Mouse (Mus musculus) heart, postnatal 10 days (tissue): ENCODE results near the gene Sgsm3. TPM values are rescaled to one million over a fixed set of nuclear protein-coding genes. Genes with fewer than 3 reads are reported as not detected.

ENCODE experiments used
- DNase-seq, 2 experiments: peaks; one replicate each; pipeline ENCODE4 v3.0.0; 2021
- intact Hi-C: fragments of 180-260 bp; cut with DNase I; formaldehyde crosslinking; loops from one replicate; pipeline ENCODE4 v1.15.1; 2025
- total RNA-seq, 2 experiments: library from RNA; stranded (reverse); gene quantifications; 2 replicates each; pipeline ENCODE4 v1.2.3; 2021

Sgsm3 gene
- total RNA-seq, 2 experiments from 2014 or later: 9.6 to 10.7 TPM

- no peak for DNase-seq
- intact Hi-C loops: no loop called here
These were observed 44.9 kb downstream of the Sgsm3 start for GRCm38 (mm10) chr15:81022437-81022836.

DNA sequence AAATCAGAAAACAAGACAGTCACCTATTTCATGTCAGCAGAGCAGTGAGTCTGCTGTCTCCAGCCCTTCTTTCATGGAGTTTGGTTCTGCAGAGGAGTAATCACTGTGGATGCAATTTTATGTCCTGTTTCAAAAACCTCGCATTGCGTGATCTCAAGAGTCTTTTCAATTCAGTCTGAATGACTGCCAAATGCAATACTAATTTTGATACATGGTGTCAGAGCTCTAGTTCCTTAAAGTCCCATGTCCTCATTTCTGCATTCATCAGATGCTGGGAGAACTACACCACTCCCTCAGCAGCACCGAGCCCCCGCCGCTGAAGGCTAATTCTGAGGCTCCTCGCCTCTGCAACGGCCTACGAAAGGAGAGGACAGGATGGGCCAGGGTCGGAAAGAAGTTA, 46.3 kb downstream of the Sgsm3 start:
- intact Hi-C loops: no loop called here

DNA sequence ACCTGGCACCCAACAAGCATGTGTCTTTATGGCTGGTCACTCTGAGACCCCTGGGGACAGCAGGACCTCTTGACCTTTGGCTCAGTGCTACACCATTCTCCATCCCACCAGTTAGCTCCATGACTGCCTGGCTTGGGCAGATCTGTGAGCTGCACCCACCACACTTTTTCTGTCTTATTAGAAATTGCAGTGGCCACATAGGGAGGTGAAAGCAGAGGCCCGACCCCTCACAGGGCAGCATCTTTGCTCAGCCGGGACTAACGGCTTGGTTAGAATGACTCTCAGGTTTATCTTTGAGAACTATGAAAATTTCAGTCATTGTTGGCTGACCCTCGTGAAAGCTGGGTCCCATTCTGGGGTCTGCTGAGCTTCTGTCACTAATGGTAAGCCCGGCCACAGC, 49.3 kb downstream of the Sgsm3 start:
- intact Hi-C loops: loop anchor here (1.0 to 5.0 kb wide), 4 partner anchors 22 to 275 kb away; no protein-coding TSS in a partner anchor

More for the DNA sequence above, 46.3 kb downstream of the Sgsm3 start:
- no peak for DNase-seq

GRCm38 (mm10) chr15:81027378-81028173, 50.0 kb downstream of the Sgsm3 start:
- intact Hi-C loops: loop anchor here (1.0 to 5.0 kb wide), 4 partner anchors 21 to 275 kb away; no protein-coding TSS in a partner anchor
- DNase-seq: peak; percentile 85 to 90

More for the DNA sequence above, 49.3 kb downstream of the Sgsm3 start:
- DNase-seq: no peak

- intact Hi-C loops: no loop called here
These were observed 53.4 kb downstream of the Sgsm3 start for GRCm38 (mm10) chr15:81030891-81031425.

GRCm38 (mm10) chr15:81031611-81032010, 54.0 kb downstream of the Sgsm3 start:
- DNase-seq: peak; percentile 45 to 51
- intact Hi-C loops: no loop called here

More at GRCm38 (mm10) chr15:81030891-81031425, 53.4 kb downstream of the Sgsm3 start:
- DNase-seq: no peak

- intact Hi-C loops: no loop called here
- peak; percentile 23 to 31 for DNase-seq
These were observed 55.5 kb downstream of the Sgsm3 start for GRCm38 (mm10) chr15:81032941-81033629.

DNA sequence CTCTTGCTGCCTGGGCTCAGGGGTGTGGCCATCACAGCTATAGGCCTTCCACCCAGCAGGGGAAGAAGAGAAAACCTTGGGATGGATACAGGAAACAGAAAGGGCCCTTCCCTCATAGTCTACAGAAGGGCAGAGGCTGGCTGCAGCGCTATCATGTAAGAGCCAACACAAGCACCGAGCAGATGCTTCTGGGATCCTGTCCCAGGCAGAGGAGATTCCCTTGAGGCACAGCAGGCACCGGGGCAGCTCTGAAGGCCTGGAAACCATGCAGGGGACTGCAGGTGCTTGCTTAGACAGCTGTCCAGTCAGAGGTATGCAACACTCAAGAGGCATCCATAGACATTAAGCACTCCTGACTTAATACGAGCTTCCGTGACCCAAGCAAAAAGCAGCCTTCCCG, 56.6 kb downstream of the Sgsm3 start:
- intact Hi-C loops: no loop called here

GRCm38 (mm10) chr15:81035417-81036162, 58.0 kb downstream of the Sgsm3 start:
- intact Hi-C loops: no loop called here

More for the DNA sequence above, 56.6 kb downstream of the Sgsm3 start:
- DNase-seq: peak in 1 of 2 experiments; percentile 21

GRCm38 (mm10) chr15:81038419-81038818, 60.9 kb downstream of the Sgsm3 start:
- DNase-seq: no peak
- intact Hi-C loops: no loop called here

More at GRCm38 (mm10) chr15:81035417-81036162, 58.0 kb downstream of the Sgsm3 start:
- DNase-seq: peak; percentile 35 to 39

DNA sequence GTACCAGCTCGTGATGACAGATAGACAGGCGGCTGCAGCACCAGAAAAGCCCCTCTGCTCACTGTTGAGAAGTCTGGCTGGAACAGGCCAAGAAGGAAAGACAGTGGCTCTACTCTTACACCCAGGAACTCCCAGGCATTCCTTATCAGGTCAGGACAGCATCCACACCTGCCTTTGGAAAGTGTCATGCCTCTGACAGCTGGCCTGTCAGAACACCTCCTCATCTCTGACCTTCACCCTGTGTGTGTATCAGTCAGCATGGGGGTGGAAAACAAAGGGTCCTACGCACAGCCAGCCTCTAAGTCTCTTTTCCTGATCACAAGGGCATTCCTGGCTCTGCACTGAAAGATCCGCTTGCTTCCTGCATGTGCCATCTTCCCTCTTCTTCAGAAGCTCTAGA, 64.2 kb downstream of the Sgsm3 start:
- intact Hi-C loops: no loop called here
- no peak for DNase-seq

GRCm38 (mm10) chr15:81042276-81042931, 64.8 kb downstream of the Sgsm3 start:
- no peak for DNase-seq
- intact Hi-C loops: no loop called here

- intact Hi-C loops: no loop called here
- DNase-seq: no peak
These were observed 66.9 kb downstream of the Sgsm3 start for GRCm38 (mm10) chr15:81044446-81044845.

GRCm38 (mm10) chr15:81045336-81045735, 67.8 kb downstream of the Sgsm3 start:
- intact Hi-C loops: no loop called here
- DNase-seq: no peak

GRCm38 (mm10) chr15:81046061-81046460, 68.5 kb downstream of the Sgsm3 start:
- intact Hi-C loops: no loop called here
- no peak for DNase-seq

DNA sequence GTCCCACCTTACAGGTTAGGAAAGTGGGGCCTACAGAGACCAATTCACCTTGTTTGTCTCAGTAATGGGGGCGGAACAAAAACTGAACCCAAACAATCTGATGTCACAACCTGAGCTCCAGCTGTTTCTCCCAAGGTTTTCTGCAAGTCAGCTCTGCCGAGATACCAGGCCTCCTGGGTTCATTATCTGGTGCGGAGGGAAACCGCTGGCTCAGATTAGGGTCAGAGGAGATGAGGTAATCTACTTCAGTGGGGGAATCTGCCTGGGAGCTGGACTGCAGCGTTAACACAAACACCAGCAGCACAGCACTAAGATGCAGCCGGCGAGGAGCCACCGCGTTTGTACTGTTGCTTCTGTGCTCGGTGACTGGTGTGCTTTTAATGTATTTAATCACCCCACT, 69.9 kb downstream of the Sgsm3 start:
- peak in 1 of 2 experiments; percentile 26 for DNase-seq
- intact Hi-C loops: no loop called here

- intact Hi-C loops: loop anchor here (2.0 kb wide), 1 partner anchor 23 kb away; no protein-coding TSS in a partner anchor
- peak; percentile 29 to 57 for DNase-seq
These were observed 72.0 kb downstream of the Sgsm3 start for GRCm38 (mm10) chr15:81049401-81050053.

DNA sequence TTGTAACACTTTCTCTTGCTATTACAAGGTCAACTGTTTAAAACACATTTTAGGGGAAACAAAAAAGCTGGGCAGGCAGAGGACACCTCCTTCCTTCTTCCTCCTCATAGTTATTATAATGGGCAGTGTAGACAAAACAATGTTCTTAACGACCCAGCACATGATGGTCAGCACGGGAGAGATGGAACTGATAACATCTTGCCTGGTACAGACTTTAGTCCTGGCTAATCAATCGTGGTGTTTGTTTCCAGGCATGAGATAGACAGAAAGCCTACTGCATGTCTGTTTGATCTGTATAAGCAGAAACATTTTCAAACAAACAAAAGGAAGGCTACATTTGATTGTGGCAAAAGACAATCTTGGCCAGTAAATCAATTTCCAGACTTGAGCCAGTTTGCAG, 72.9 kb downstream of the Sgsm3 start:
- intact Hi-C loops: no loop called here
- DNase-seq: no peak

GRCm38 (mm10) chr15:81052491-81052890, 74.9 kb downstream of the Sgsm3 start:
- DNase-seq: no peak
- intact Hi-C loops: no loop called here
